8 mouse cellular contexts compared by ENCODE assay signal in the genomic region with DNA sequence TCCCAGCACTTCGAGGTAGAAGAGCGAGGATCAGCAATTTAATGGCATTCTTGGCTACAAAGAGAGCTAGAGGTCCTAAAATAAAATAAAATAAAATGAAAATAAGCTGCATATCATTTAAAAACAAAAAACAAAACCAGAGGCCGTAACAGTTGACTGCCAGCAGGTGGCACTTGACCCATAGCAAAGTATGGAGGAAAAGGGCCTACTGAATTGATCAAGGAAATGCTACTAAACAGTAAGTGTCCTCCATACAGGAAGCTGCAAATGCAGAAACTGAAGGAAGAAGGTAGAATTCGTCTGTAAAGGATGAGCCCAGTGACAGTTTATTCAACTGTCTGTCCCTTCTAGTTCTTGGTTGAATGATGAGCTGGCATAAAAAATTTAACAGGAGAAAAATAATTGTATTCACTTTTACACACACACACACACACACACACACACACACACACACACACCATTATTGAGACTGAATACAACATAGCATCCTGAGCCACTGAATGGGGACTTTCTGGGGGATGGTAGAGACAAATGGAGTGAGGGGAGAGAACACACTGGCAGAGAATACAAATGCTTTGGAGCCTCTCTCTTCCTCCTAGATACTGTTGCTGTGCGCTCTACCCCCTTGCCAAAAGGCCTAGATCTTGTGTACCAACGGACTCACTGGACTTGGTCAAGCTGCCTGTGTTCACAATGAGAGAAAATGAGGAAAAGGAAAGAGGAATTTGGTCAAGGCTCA. TPM values are rescaled to one million over a fixed set of nuclear protein-coding genes. Genes with fewer than 3 reads are reported as not detected.
A peak's percentile ranks its signal among the peaks of the same experiment; 100 is the strongest.
DNase-seq lines count a peak whose midpoint lies in the region; ATAC-seq and TF ChIP-seq lines count a peak whose summit lies in the region.

No protein-coding gene starts in this region.

- TF ChIP-seq EP300 in heart, postnatal 0 days (IDR thresholded peaks at IDR 0.05; ENCODE audit: low read depth) = no peak

- H3K4me1 ChIP-seq in heart, postnatal 0 days (ENCODE audit: control insufficient read depth, insufficient read depth) = no peaks in the 10 kb centered on the region
- H3K4me1 ChIP-seq in midbrain, embryonic 16.5 days (ENCODE audit: control insufficient read depth, insufficient read depth, low read length) = no peaks in the 10 kb centered on the region
- no peaks in the 10 kb centered on the region for H3K4me1 ChIP-seq in midbrain, embryonic 10.5 days
- H3K4me1 ChIP-seq in forebrain, embryonic 11.5 days (replicated peaks; ENCODE audit: control insufficient read depth, insufficient read depth, low read length) = no peaks in the 10 kb centered on the region

- DNase-seq in heart, postnatal 0 days (ENCODE audit: low spot score) = no peak
- DNase-seq in heart, postnatal 4 days = no peak
- DNase-seq in midbrain, embryonic 10.5 days (ENCODE audit: low spot score) = no peak
- peak; percentile 43 for DNase-seq in adipocyte (ENCODE audit: low spot score)
- DNase-seq in retina, embryonic 14.5 days (ENCODE audit: low spot score) = peak; percentile 18
- DNase-seq in cerebellum, adult 11 months = no peak
- DNase-seq in forebrain, embryonic 11.5 days (ENCODE audit: low spot score) = no peak

- H3K27me3 ChIP-seq in heart, postnatal 0 days (ENCODE audit: control insufficient read depth, insufficient read depth, low read length) = no peaks in the 10 kb centered on the region
- H3K27me3 ChIP-seq in midbrain, embryonic 16.5 days (ENCODE audit: control insufficient read depth, insufficient read depth, low read depth, low read length) = no peaks in the 10 kb centered on the region
- H3K27me3 ChIP-seq in midbrain, embryonic 10.5 days (ENCODE audit: low read depth, poor library complexity, severe bottlenecking) = peaks cover 60% of the 10 kb centered on the region
- 0 out of 2 replicates have a peak, but pooled peaks cover 2% of the 10 kb centered on the region for H3K27me3 ChIP-seq in forebrain, embryonic 11.5 days (ENCODE audit: control insufficient read depth, insufficient read depth, low read length)

- no peak overlapping the region for H3K4me2 ChIP-seq in heart, postnatal 0 days (ENCODE audit: low read depth, low read length)
- H3K4me2 ChIP-seq in midbrain, embryonic 16.5 days (ENCODE audit: low read length) = no peak overlapping the region
- H3K4me2 ChIP-seq in forebrain, embryonic 11.5 days (ENCODE audit: low read depth, low read length, severe bottlenecking) = no peak overlapping the region

- 0 out of 2 replicates have a peak, but pooled peaks cover 4% of the 10 kb centered on the region for H3K36me3 ChIP-seq in heart, postnatal 0 days (replicated peaks; ENCODE audit: control insufficient read depth, insufficient read depth, low read length)
- no peaks in the 10 kb centered on the region for H3K36me3 ChIP-seq in midbrain, embryonic 16.5 days (ENCODE audit: control insufficient read depth, insufficient read depth, low read length)
- H3K36me3 ChIP-seq in midbrain, embryonic 10.5 days = peaks cover 10% of the 10 kb centered on the region
- H3K36me3 ChIP-seq in forebrain, embryonic 11.5 days (ENCODE audit: control insufficient read depth, insufficient read depth, low read length) = no peaks in the 10 kb centered on the region; the same call in 1 of the 2 replicates

- no peak for ATAC-seq in heart, postnatal 0 days (ENCODE audit: insufficient read depth, low read depth)
- peak; percentile 67; the same call in 1 of the 2 replicates for ATAC-seq in midbrain, embryonic 16.5 days
- no peak for ATAC-seq in forebrain, embryonic 11.5 days (replicated peaks; ENCODE audit: low FRiP score)

- no peak overlapping the region for H3K9ac ChIP-seq in heart, postnatal 0 days (replicated peaks; ENCODE audit: low read depth, low read length)
- H3K9ac ChIP-seq in midbrain, embryonic 16.5 days (ENCODE audit: low read depth, low read length) = no peak overlapping the region
- H3K9ac ChIP-seq in forebrain, embryonic 11.5 days (ENCODE audit: low read length) = no peak overlapping the region

- no peaks in the 10 kb centered on the region for H3K9me3 ChIP-seq in heart, postnatal 0 days (replicated peaks; ENCODE audit: control insufficient read depth, low read length)
- H3K9me3 ChIP-seq in midbrain, embryonic 16.5 days (replicated peaks; ENCODE audit: control insufficient read depth, low read length, poor library complexity, severe bottlenecking) = no peaks in the 10 kb centered on the region
- H3K9me3 ChIP-seq in midbrain, embryonic 10.5 days (replicated peaks) = no peaks in the 10 kb centered on the region
- H3K9me3 ChIP-seq in forebrain, embryonic 11.5 days (ENCODE audit: control insufficient read depth, low read length) = no peaks in the 10 kb centered on the region

- no peak overlapping the region for H3K4me3 ChIP-seq in heart, postnatal 0 days (ENCODE audit: low read depth, low read length)
- H3K4me3 ChIP-seq in midbrain, embryonic 16.5 days (ENCODE audit: low read depth, low read length) = no peak overlapping the region
- H3K4me3 ChIP-seq in midbrain, embryonic 10.5 days = no peak overlapping the region
- H3K4me3 ChIP-seq in forebrain, embryonic 11.5 days (ENCODE audit: low read depth, low read length) = no peak overlapping the region

- peak; percentile 58 for TF ChIP-seq CTCF in heart, postnatal 0 days (IDR thresholded peaks at IDR 0.05; ENCODE audit: low read depth)

- no peak overlapping the region for H3K27ac ChIP-seq in heart, postnatal 0 days (ENCODE audit: low read depth)
- no peak overlapping the region for H3K27ac ChIP-seq in midbrain, embryonic 16.5 days (ENCODE audit: low read length)
- no peak overlapping the region for H3K27ac ChIP-seq in midbrain, embryonic 10.5 days (replicated peaks)
- H3K27ac ChIP-seq in forebrain, embryonic 11.5 days (ENCODE audit: low read depth, low read length) = no peak overlapping the region

- WGBS in heart, postnatal 0 days = 57% methylated on average over 6 of the region's 6 CpGs
- WGBS in midbrain, embryonic 16.5 days = 66% methylated on average over 6 of the region's 6 CpGs
- 62% methylated on average over 6 of the region's 6 CpGs for WGBS in midbrain, embryonic 10.5 days
- WGBS in forebrain, embryonic 11.5 days = 71% methylated on average over 6 of the region's 6 CpGs

RNA-seq across cellular contexts. Expression of a gene that starts 11.0 kb away (rescaled TPM):
- 0.38 and 9.0 TPM in 2 replicates for total RNA-seq in heart, postnatal 0 days (2014; rRNA removed; ENCODE audit: low replicate concordance)
- polyA plus RNA-seq in heart, postnatal 0 days (2015; fragmentation: Nextera tagmentation; extraction: Ambion mirVana) = 3.6 and 4.0 TPM in 2 replicates
- total RNA-seq in heart, postnatal 4 days (2021) = 1 to 10 TPM; 4.9 to 5.7 TPM
- 8.3 and 8.5 TPM in 2 replicates for polyA plus RNA-seq in midbrain, embryonic 16.5 days (2015; fragmentation: Nextera tagmentation; extraction: Ambion mirVana)
- 7.8 and 9.9 TPM in 2 replicates for polyA plus RNA-seq in midbrain, embryonic 10.5 days (2016; fragmentation: Nextera tagmentation; extraction: Ambion mirVana)
- 2.6 and 3.6 TPM in 2 replicates for polyA plus RNA-seq in forebrain, embryonic 11.5 days (2014; fragmentation: Nextera tagmentation; extraction: Ambion mirVana)

Comparison
In these comparisons a context has a peak if more than half of its experiments do, and no peak if none do; other contexts are left out.
1. DNase-seq: peak in adipocyte (single experiment) and retina, embryonic 14.5 days (single experiment); none in heart, postnatal 0 days (single experiment), heart, postnatal 4 days (single experiment), midbrain, embryonic 10.5 days (single experiment), cerebellum, adult 11 months (single experiment) and forebrain, embryonic 11.5 days (single experiment).